Mouse (Mus musculus) cerebellum, adult 2 months (tissue): ENCODE results near the gene Mfap1a. TPM values are rescaled to one million over a fixed set of nuclear protein-coding genes. Genes with fewer than 3 reads are reported as not detected.
A peak's percentile ranks its signal among the peaks of the same experiment; 100 is the strongest.

Experiments
- DNase-seq, 2 experiments: peaks; one replicate each; pipeline ENCODE4 v3.0.0; 2021
- H3K27ac ChIP-seq: fragments of 200-500 bp; 2 replicates; pipeline ENCODE4 v1.5.1; 2012; ENCODE audit warnings: low read length, control low read depth, inconsistent platforms; ENCODE audit not compliant: insufficient read depth
- H3K27me3 ChIP-seq: fragments of 200-500 bp; 2 replicates; pipeline ENCODE4 v1.6.1; 2012; ENCODE audit warnings: inconsistent platforms, mild to moderate bottlenecking, low read length, moderate library complexity; ENCODE audit not compliant: control insufficient read depth, insufficient read depth
- H3K4me1 ChIP-seq: fragments of 200-500 bp; 2 replicates; pipeline ENCODE4 v1.6.1; 2011; ENCODE audit warnings: low read length; ENCODE audit not compliant: control insufficient read depth, insufficient read depth
- H3K4me3 ChIP-seq: fragments of 200-500 bp; replicated peaks from 2 replicates; pipeline ENCODE3; 2011; ENCODE audit warnings: mild to moderate bottlenecking, low read depth, low read length, control low read depth; ENCODE audit not compliant: insufficient read depth
- CTCF ChIP-seq: fragments of 200-500 bp; IDR thresholded peaks from 2 replicates; pipeline ENCODE4 v1.5.1; 2011; ENCODE audit warnings: low read depth, mild to moderate bottlenecking, control low read depth, low read length, moderate library complexity, borderline replicate concordance; ENCODE audit not compliant: insufficient read depth
- POLR2A ChIP-seq: fragments of 200-500 bp; IDR thresholded peaks from 2 replicates; pipeline ENCODE4 v1.6.1; 2011; ENCODE audit warnings: low read length, control low read depth, borderline replicate concordance; ENCODE audit not compliant: insufficient read depth
- WGBS: fragments of 180-500 bp; shearing (Covaris S2); methylation state at CpG from one replicate; pipeline ENCODE4 v1.1.7; 2018; 5-methylcytosine and 5-hydroxymethylcytosine counted together
- polyA plus RNA-seq: library from polyadenylated mRNA; depleted of rRNA; stranded (reverse); fragments of >200 nt; gene quantifications from 2 replicates; pipeline ENCODE4 v1.2.3, GENCODE M21; 2012

Gene Mfap1a
- polyA plus RNA-seq, 1 experiment: 19.5 TPM

DNA sequence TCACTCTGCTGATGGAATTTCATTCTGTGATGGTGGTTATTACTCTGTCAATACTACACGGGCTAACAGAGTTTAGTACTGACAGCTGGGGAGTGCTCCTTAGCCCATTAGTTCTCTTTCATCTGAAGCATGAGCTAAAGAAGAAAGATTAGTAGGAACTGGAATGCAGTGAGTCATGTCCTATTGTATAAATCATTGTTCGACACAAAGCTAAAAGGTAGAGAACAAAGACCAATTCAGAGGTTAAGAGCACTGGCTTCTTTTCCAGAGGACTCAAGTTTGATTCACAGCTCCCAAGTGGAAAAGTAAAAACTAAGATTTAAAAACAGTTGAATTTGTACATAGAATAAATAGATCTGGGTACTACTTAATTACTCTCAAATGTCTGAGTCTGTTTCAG is 46.4 kb downstream of the Mfap1a start:
- H3K27ac ChIP-seq: no peak overlapping the region
- 68% methylated on average over 2 of the region's 2 CpGs for WGBS
- no peaks in the 10 kb centered on the region; the same call in 1 of the 2 replicates for H3K4me1 ChIP-seq
- H3K4me3 ChIP-seq: no peak overlapping the region
- no peak for DNase-seq
- no peak for TF ChIP-seq POLR2A
- no peak for TF ChIP-seq CTCF
- no peaks in the 10 kb centered on the region for H3K27me3 ChIP-seq

DNA sequence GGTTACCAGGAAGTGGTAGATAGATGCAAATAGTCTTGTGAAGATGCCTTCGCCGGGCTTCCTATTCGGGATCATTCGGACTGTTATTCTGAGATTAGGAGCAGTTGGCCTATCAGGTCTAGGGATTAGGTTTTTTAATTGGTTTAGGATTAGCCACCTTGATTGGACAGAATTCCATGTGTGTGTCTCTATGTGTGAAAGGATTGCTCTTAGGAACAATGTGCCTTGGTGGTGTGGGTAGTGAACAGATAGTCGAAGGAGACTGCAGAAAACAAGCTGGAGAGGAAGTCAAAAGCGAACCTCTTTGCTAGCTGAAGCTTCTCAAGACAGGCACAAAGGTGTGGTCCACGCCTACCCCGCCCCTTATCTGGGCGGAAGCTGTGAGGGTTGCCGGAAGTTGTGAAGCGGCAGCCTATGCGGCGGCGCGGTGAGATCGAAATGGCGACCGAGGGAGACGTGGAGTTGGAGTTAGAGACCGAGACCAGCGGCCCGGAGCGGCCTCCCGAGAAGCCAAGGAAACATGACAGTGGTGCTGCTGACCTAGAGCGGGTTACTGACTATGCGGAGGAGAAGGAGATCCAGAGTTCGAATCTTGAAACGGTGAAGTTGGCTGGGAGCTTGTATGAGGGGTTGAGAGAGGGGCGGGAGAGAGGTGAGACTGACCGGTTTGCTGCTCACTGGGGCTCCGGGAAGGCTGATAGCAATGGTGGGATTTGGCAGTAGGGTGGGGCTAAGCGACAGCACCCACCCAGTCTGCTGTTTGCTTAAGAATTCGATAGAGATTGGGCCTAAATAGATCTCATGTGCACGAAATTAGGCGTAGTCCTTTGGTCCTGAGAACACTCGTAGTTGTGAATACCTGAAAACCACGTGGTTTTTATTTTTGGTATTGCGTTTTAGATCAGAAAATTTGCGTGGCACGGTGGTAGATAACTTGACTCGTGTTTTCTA is 49.5 kb downstream of the Mfap1a start, which contains the start of gene Serinc4:
Gene Serinc4 (minus strand): TSS at position 90 of the 951 bp plus-strand sequence.
- Histone ChIP-seq H3K4me3 (peak within 1 kb of the TSS; percentile 99), H3K27me3 (no peaks in the 10 kb centered on the region), H3K4me1 (no peaks in the 10 kb centered on the region; the same call in 1 of the 2 replicates), H3K27ac (peak within 1 kb of the TSS; percentile 60)
- peak; percentile 78 to 81 for DNase-seq
- WGBS: 4% methylated on average over 41 of the region's 41 CpGs
- TF ChIP-seq POLR2A (peak; percentile 71; the same call in 1 of the 2 replicates), CTCF (no peak)

DNA sequence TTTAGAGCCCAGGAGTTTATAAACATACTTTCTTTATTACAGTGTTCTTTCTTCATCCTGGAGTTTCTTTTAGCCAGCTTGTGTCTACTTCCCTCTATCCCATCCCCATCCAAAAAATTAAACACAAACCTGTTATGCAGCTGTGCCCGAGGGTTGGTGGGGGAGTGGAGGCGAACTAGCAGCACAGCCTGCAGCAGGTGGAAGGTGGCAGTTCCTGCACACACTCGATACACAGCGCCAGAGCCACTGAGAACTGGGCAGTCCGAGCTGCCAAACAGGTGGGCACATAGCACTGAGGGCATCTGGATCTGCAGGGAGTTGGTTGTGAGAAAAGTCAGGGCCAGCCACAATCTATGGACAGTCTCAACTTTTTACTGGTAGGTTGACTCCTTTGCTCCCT is 50.9 kb downstream of the Mfap1a start:
- TF ChIP-seq CTCF (no peak), POLR2A (no peak)
- 67% methylated on average over 5 of the region's 5 CpGs for WGBS
- no peaks in the 10 kb centered on the region; the same call in 1 of the 2 replicates for H3K4me1 ChIP-seq
- no peak overlapping the region for H3K27ac ChIP-seq
- no peaks in the 10 kb centered on the region for H3K27me3 ChIP-seq
- H3K4me3 ChIP-seq: no peak overlapping the region
- no peak for DNase-seq

DNA sequence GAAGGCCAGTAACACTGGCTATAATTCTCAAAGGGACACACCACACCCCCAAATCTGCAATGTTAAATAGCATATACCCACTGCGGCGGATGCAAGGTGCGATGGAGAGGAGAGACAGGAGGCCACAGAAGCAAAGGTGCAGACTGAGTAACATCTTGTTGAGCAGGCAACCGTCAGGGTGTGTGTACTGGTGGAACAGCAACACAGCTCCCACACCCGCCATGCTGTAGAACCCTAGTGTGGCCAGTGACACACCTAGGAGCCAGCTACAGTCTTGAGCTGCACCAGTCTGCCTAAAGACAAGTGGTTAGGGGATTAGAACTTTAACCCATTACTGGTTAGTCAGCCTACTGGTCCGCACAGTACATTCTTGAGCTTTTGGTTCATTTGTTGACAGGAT is 52.5 kb downstream of the Mfap1a start:
- no peaks in the 10 kb centered on the region for H3K27me3 ChIP-seq
- no peak overlapping the region for H3K27ac ChIP-seq
- WGBS: 91% methylated on average over 6 of the region's 6 CpGs
- no peaks in the 10 kb centered on the region; the same call in 1 of the 2 replicates for H3K4me1 ChIP-seq
- no peak overlapping the region for H3K4me3 ChIP-seq
- no peak for TF ChIP-seq POLR2A
- no peak for TF ChIP-seq CTCF
- no peak for DNase-seq

DNA sequence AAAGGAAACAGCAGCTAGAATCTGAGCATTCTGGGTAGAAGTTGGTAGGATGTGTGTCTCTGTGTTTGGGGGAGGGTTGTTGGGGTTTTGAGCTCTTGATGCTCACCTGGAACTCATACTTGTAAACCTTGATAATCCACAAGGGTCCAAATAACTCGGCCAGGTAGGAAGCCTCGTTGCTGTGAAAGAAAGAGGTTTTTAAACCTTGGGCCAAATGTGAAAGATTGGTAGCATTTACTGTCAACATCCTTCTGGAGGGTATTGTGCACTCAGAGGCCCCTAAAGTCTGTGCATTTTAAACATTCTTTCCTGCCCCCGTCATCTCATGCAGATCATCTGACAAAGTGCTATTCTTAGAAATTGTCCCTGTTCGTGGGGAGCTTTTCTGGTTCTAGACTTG is 53.5 kb downstream of the Mfap1a start, which contains the start of gene Hypk:
Gene Hypk (plus strand): TSS at position 301 of the 400 bp plus-strand sequence.
- WGBS: 80% methylated on average over 4 of the region's 4 CpGs
- TF ChIP-seq POLR2A: no peak
- TF ChIP-seq CTCF: no peak
- no peak for DNase-seq

DNA sequence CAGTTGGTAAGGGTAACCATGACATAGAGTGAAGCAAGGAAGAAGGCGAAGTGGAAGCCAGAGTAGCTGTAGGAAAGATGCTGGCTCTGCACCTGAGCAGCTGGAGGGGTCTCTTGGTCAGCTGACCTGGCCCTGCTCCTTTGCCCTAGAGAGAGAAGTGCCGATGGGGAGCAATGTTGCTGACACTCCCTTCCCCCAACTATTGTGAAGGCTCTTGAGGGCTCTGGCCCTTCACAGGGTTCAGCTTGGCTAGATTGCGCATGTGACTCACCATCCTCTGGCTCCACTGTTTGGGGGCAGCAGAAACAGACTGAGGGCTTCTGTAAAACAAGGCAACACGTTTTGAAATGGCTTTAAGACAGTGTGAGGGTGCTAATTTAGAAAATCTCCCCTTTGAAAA is 54.1 kb downstream of the Mfap1a start:
- no peak for DNase-seq
- Histone ChIP-seq H3K4me1 (no peaks in the 10 kb centered on the region; the same call in 1 of the 2 replicates), H3K27me3 (no peaks in the 10 kb centered on the region), H3K4me3 (no peak overlapping the region), H3K27ac (no peak overlapping the region)
- no peak for TF ChIP-seq CTCF
- WGBS: 72% methylated on average over 4 of the region's 4 CpGs

More for the DNA sequence above, 53.5 kb downstream of the Mfap1a start, which contains the start of gene Hypk:
- Histone ChIP-seq H3K4me3 (no peak within 1 kb of the TSS), H3K27ac (no peak within 1 kb of the TSS), H3K4me1 (no peaks in the 10 kb centered on the region; the same call in 1 of the 2 replicates), H3K27me3 (no peaks in the 10 kb centered on the region)

DNA sequence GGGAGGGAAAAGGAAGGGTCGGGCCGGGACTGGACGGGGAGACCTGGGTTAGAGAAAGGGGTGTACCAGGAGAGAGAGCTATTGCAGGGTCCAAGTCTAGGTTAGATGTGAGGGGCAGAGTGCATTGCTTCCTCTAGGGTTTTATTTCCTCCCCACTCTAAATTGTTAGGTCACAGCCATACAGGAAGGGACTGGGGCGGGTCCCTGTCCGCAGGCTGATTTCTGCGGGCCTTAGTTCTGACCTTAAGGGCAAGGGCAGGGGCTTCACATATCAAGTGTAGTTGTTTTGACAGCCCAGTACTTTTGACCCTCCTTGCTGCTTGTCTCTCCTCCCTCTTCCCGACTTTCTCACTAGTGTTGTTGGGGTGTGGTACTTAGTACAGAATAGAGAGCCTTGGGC is 56.4 kb downstream of the Mfap1a start:
- no peak for TF ChIP-seq CTCF
- TF ChIP-seq POLR2A: no peak
- WGBS: 3% methylated on average over 7 of the region's 7 CpGs
- H3K27ac ChIP-seq: no peak overlapping the region
- DNase-seq: no peak
- H3K4me1 ChIP-seq: no peaks in the 10 kb centered on the region
- H3K4me3 ChIP-seq: peak overlapping the region; percentile 92
- H3K27me3 ChIP-seq: no peaks in the 10 kb centered on the region

DNA sequence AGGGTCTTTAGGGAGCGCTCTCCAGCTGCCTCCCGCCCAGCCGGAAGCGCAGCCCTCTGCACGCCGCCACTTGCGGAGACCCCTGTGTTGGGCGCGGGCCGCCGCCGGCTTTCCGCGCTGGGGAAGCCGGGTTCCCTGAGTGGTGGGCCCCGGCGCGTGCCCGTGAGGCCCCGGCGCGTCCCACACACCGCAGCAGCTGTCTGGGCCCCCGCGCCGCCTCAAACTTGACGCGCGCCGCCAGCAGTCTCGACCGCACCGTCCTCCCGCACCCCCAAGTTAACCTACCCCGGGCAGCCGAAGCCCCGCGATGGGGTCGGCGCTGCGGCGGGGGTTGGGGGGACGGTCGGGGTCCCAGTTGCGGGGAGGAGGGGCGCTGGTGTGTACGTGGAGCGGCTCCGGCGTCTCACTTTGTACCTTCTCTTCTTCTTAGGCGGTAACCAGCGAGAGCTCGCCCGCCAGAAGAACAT is 56.9 kb downstream of the Mfap1a start:
- H3K4me3 ChIP-seq: peak overlapping the region; percentile 92
- no peaks in the 10 kb centered on the region for H3K4me1 ChIP-seq
- TF ChIP-seq POLR2A (no peak), CTCF (no peak)
- peak overlapping the region; percentile 89 for H3K27ac ChIP-seq
- under 1% methylated on average over 52 of the region's 54 CpGs for WGBS
- no peak for DNase-seq
- H3K27me3 ChIP-seq: no peaks in the 10 kb centered on the region
